19 mouse cellular contexts compared by ENCODE assay signal in genomic region chr13:48686666-48687065, GRCm38 (mm10). TPM values are rescaled to one million over a fixed set of nuclear protein-coding genes. Genes with fewer than 3 reads are reported as not detected.
DNase-seq lines count a peak whose midpoint lies in the region; ATAC-seq lines count a peak whose summit lies in the region.
"Had no signal": no experiment of that assay in that cellular context is flagged by ENCODE, and none has a peak within 500 bp of the region (broad histone marks: within the 10 kb centered on the region; RNA-seq: fewer than 3 reads in every experiment).

No protein-coding gene starts in this region.

- peaks cover 5% of the 10 kb centered on the region for H3K27me3 ChIP-seq in hindbrain, embryonic 10.5 days (ENCODE audit: insufficient read depth, poor library complexity, severe bottlenecking)
- H3K27me3 ChIP-seq in hindbrain, embryonic 12.5 days = peaks cover 9% of the 10 kb centered on the region; the same call in 1 of the 2 replicates
- H3K27me3 ChIP-seq in limb, embryonic 13.5 days = peaks cover 16% of the 10 kb centered on the region

- H3K4me1 ChIP-seq in hindbrain, embryonic 10.5 days (replicated peaks) = peaks cover 7% of the 10 kb centered on the region
- H3K4me1 ChIP-seq in hindbrain, embryonic 12.5 days = peaks cover 5% of the 10 kb centered on the region
- H3K4me1 ChIP-seq in limb, embryonic 13.5 days = peaks cover 14% of the 10 kb centered on the region
- H3K4me1 ChIP-seq: heart, embryonic 15.5 days; liver, embryonic 15.5 days had no signal

- no peak for ATAC-seq in hindbrain, embryonic 12.5 days (ENCODE audit: low FRiP score)
- ATAC-seq in limb, embryonic 13.5 days (ENCODE audit: low FRiP score, low read depth) = 0 out of 2 replicates have a peak, but pooled peaks have one; percentile 11
- ATAC-seq: intestine, embryonic 16.5 days had no signal

- H3K4me2 ChIP-seq in hindbrain, embryonic 12.5 days (replicated peaks) = no peak overlapping the region
- no peak overlapping the region for H3K4me2 ChIP-seq in limb, embryonic 13.5 days (replicated peaks)
- H3K4me2 ChIP-seq: heart, embryonic 15.5 days; hindbrain, embryonic 13.5 days; liver, embryonic 15.5 days had no signal

- no peak overlapping the region for H3K9ac ChIP-seq in hindbrain, embryonic 12.5 days
- H3K9ac ChIP-seq in limb, embryonic 13.5 days = no peak overlapping the region
- H3K9ac ChIP-seq: heart, embryonic 15.5 days; hindbrain, embryonic 13.5 days; liver, embryonic 15.5 days had no signal

- WGBS in hindbrain, embryonic 10.5 days = 37% methylated on average over 5 of the region's 5 CpGs
- 40% methylated on average over 5 of the region's 5 CpGs for WGBS in hindbrain, embryonic 12.5 days
- 51% methylated on average over 5 of the region's 5 CpGs for WGBS in limb, embryonic 13.5 days

- no peaks in the 10 kb centered on the region for H3K36me3 ChIP-seq in hindbrain, embryonic 10.5 days
- no peaks in the 10 kb centered on the region for H3K36me3 ChIP-seq in hindbrain, embryonic 12.5 days
- H3K36me3 ChIP-seq in limb, embryonic 13.5 days = no peaks in the 10 kb centered on the region
- H3K36me3 ChIP-seq: heart, embryonic 15.5 days; hindbrain, embryonic 13.5 days; liver, embryonic 15.5 days had no signal

- H3K4me3 ChIP-seq in hindbrain, embryonic 10.5 days = no peak overlapping the region
- no peak overlapping the region for H3K4me3 ChIP-seq in hindbrain, embryonic 12.5 days
- no peak overlapping the region for H3K4me3 ChIP-seq in limb, embryonic 13.5 days
- H3K4me3 ChIP-seq: heart, embryonic 15.5 days; hindbrain, embryonic 13.5 days; liver, embryonic 15.5 days had no signal

- peak overlapping the region; percentile 50; the same call in 1 of the 2 replicates for H3K27ac ChIP-seq in hindbrain, embryonic 10.5 days
- H3K27ac ChIP-seq in hindbrain, embryonic 12.5 days = no peak overlapping the region
- H3K27ac ChIP-seq in limb, embryonic 13.5 days = no peak overlapping the region
- H3K27ac ChIP-seq: heart, embryonic 15.5 days; hindbrain, embryonic 13.5 days; liver, embryonic 15.5 days had no signal

- DNase-seq in hindbrain, embryonic 10.5 days (ENCODE audit: low spot score) = peak; percentile 31
- DNase-seq in ES-CJ7 (ENCODE audit: low read depth, low spot score) (peak; percentile 11), ZHBTc4 (ENCODE audit: low read depth, low spot score) (peak; percentile 27)
- DNase-seq in layer of hippocampus, postnatal 36 days = no peak
- DNase-seq in thymus, postnatal 25 days = no peak
- DNase-seq: cerebellum, adult 8-10 months; gastrocnemius, postnatal 10 days; heart, adult 18-20 months; lung, postnatal 36 days; thymus, adult 18-20 months had no signal

- peaks cover 8% of the 10 kb centered on the region; the same call in 1 of the 2 replicates for H3K9me3 ChIP-seq in hindbrain, embryonic 10.5 days
- peaks cover 12% of the 10 kb centered on the region; the same call in 1 of the 2 replicates for H3K9me3 ChIP-seq in hindbrain, embryonic 12.5 days (replicated peaks)
- H3K9me3 ChIP-seq in limb, embryonic 13.5 days = peaks cover 8% of the 10 kb centered on the region
- H3K9me3 ChIP-seq: heart, embryonic 15.5 days; liver, embryonic 15.5 days had no signal

RNA-seq across cellular contexts. Expression of gene Barx1, which starts 23.9 kb away (rescaled TPM):
- polyA plus RNA-seq in hindbrain, embryonic 10.5 days (2016; fragmentation: Nextera tagmentation; extraction: Ambion mirVana) = 2.9 TPM in 2 replicates
- 5.6 and 5.7 TPM in 2 replicates for polyA plus RNA-seq in hindbrain, embryonic 12.5 days (2016; fragmentation: Nextera tagmentation; extraction: Ambion mirVana)
- polyA plus RNA-seq in limb, embryonic 13.5 days (2015; fragmentation: Nextera tagmentation; extraction: Ambion mirVana) = 2.7 and 2.9 TPM in 2 replicates
- not detected for total RNA-seq in layer of hippocampus, postnatal 36 days (2021)
- total RNA-seq: common myeloid progenitor, adult 5-6 weeks; gastrocnemius, postnatal 10 days; heart, adult 18-20 months; layer of hippocampus, adult 8-10 months; left cerebral cortex, adult 8-10 months had no signal
- polyA plus RNA-seq: hindbrain, embryonic 13.5 days had no signal

Comparison
In these comparisons a context has a peak if more than half of its experiments do, and no peak if none do; other contexts are left out.
1. DNase-seq: peak in hindbrain, embryonic 10.5 days (single experiment), ES-CJ7 (single experiment) and ZHBTc4 (single experiment); none in layer of hippocampus, postnatal 36 days (0 of 2) and thymus, postnatal 25 days (single experiment).